Mouse (Mus musculus): Measurements from ENCODE around the gene A730046J19Rik.

The A730046J19Rik gene

GRCm38 (mm10) chrX:144153523-144153922 lies at the start of gene A730046J19Rik:
Gene A730046J19Rik (plus strand): TSS chrX:144153695.
- no peak for DNase-seq (ENCODE audit: low read depth)

DNA sequence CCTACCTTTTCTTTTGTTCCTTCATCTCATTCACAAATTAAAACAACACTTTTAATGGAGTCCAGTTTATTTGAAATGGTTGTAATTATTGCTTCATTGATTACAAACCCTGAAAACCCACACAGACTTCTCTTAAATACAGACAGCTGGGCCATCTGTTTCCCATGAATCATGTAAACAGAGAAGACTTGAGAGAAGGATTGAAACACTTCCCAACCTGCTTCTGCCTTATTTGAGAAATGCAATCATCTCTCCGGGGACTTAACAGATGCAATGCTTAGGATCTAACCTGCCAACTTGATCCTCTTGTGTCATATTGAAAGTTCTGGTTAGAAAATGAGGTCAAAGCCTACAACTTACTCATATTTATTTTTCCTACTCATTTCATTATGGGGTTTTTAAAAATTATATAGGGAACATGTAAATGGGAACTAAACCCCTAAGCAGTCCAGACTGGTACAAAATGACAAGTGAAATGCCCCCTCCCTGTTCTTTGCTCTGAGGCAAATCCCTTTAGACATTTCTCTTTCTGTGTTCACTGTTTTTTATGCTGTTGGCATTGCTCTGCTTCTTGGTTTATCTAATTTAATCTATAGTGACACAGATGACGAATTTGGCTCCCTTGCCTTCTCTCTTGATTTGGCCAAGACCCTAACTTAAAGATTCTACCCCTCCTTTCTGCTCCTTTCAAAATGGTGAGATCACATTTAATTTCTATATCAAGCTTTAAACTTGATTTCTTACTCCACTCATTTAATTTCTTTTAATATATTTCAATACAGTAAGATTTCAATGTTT lies 48.7 kb upstream of the A730046J19Rik start:
- no peak for DNase-seq (ENCODE audit: low read depth)

- no peak for DNase-seq (ENCODE audit: low read depth)
Measured at GRCm38 (mm10) chrX:144136281-144136680, 17.2 kb upstream of the A730046J19Rik start.

- no peak for DNase-seq (ENCODE audit: low read depth)
Measured at GRCm38 (mm10) chrX:144149987-144150386, 3.5 kb upstream of the A730046J19Rik start.

DNA sequence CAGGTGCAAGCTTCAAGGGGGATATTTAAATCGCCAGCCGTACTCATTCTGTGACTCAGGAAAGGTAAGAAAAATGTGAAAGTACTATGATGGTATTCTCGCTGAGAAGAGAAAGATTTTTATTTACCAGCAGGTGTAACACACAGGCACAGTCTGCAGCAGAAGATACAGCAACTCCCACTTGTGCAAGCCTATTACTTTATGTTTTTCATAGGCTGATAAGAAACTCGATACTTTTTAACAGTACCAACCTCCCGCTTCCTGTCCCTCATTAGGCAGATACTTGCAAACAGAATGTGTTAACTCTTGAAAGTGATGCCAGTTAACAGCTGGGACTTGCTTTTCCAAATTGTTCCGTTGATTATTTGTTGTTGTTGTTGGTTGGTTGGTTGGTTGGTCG lies 616 bp downstream of the A730046J19Rik start:
- DNase-seq (ENCODE audit: low read depth) = no peak

DNA sequence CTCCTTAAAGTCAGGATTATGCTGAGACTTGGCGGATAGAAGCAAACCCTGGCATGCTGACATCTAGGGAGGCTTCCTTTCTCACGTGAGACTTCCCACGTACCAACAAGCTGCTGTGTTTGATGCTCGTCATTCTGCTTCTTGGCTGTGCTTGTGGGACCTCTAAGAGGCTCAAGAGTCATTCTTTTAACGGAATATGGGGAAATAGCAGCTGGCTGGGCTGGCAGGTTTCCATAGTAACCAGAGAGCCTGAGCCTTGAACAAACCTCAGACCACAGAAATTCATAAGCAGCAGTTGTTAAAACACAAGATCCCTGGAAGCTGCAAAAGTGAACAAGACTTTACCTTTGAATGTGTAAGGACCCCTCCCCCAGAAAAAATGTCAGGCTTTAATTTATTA lies 9.4 kb downstream of the A730046J19Rik start:
- peak; percentile 60 for DNase-seq (ENCODE audit: low read depth)

All from fibroblast of lung, adult 2 months (primary cell).